Mouse (Mus musculus): ENCODE measurements around the gene Serpina11. TPM values are rescaled to one million over a fixed set of nuclear protein-coding genes. Genes with fewer than 3 reads are reported as not detected.

Serpina11 gene
- polyA plus RNA-seq, 1 experiment: 0.84 TPM

DNA sequence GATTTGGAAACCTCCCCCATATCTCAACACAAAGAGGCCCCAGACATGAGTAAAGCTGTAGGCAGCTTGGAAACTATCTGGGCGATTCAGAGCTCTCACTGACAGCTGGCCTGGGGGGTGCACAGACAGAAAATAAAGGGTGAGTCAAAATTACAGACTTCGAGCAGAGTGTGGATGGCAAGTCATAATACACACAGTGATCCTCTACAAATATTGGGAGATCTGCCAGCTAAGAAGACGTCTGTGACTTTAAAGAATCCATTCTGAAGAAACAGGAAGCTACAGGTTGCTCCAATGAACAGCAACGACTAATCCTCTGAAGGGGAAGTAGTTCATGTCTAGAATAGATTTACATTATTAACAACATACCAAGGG, 13.5 kb upstream of the Serpina11 start:
- TF ChIP-seq POLR2A (IDR thresholded peaks at IDR 0.05; ENCODE audit: control insufficient read depth, extremely low read depth, insufficient read depth, low read length, poor library complexity) (no peak), CTCF (IDR thresholded peaks at IDR 0.05; ENCODE audit: borderline replicate concordance, control insufficient read depth, extremely low read depth, insufficient read depth, low read length, poor library complexity) (no peak)
- DNase-seq: no peak
- Histone ChIP-seq H3K36me3 (ENCODE audit: control insufficient read depth, insufficient read depth, low read length) (no peaks in the 10 kb centered on the region), H3K4me3 (ENCODE audit: control insufficient read depth, insufficient read depth, low read length) (no peak overlapping the region), H3K27ac (ENCODE audit: control insufficient read depth, insufficient read depth, low read length) (no peak overlapping the region), H3K27me3 (ENCODE audit: control insufficient read depth, insufficient read depth, low read length) (no peaks in the 10 kb centered on the region), H3K4me1 (replicated peaks; ENCODE audit: control insufficient read depth, insufficient read depth, low read length) (no peaks in the 10 kb centered on the region; the same call in 1 of the 2 replicates)
- WGBS: 38% methylated on average over 4 of the region's 4 CpGs

GRCm38 (mm10) chr12:104002569-104003237, 12.9 kb upstream of the Serpina11 start:
- WGBS: 93% methylated on average over 10 of the region's 10 CpGs
- Histone ChIP-seq H3K4me3 (ENCODE audit: control insufficient read depth, insufficient read depth, low read length) (no peak overlapping the region), H3K27ac (ENCODE audit: control insufficient read depth, insufficient read depth, low read length) (no peak overlapping the region)

GRCm38 (mm10) chr12:104000594-104000993, 10.8 kb upstream of the Serpina11 start:
- WGBS: 85% methylated on average over 3 of the region's 3 CpGs
- Histone ChIP-seq H3K27me3 (ENCODE audit: control insufficient read depth, insufficient read depth, low read length) (no peaks in the 10 kb centered on the region), H3K4me1 (replicated peaks; ENCODE audit: control insufficient read depth, insufficient read depth, low read length) (no peaks in the 10 kb centered on the region; the same call in 1 of the 2 replicates), H3K27ac (ENCODE audit: control insufficient read depth, insufficient read depth, low read length) (no peak overlapping the region), H3K4me3 (ENCODE audit: control insufficient read depth, insufficient read depth, low read length) (no peak overlapping the region), H3K36me3 (ENCODE audit: control insufficient read depth, insufficient read depth, low read length) (no peaks in the 10 kb centered on the region)
- no peak for TF ChIP-seq POLR2A (IDR thresholded peaks at IDR 0.05; ENCODE audit: control insufficient read depth, extremely low read depth, insufficient read depth, low read length, poor library complexity)
- TF ChIP-seq CTCF (IDR thresholded peaks at IDR 0.05; ENCODE audit: borderline replicate concordance, control insufficient read depth, extremely low read depth, insufficient read depth, low read length, poor library complexity): no peak
- no peak for DNase-seq

More at GRCm38 (mm10) chr12:104002569-104003237, 12.9 kb upstream of the Serpina11 start:
- Histone ChIP-seq H3K36me3 (ENCODE audit: control insufficient read depth, insufficient read depth, low read length) (no peaks in the 10 kb centered on the region), H3K4me1 (replicated peaks; ENCODE audit: control insufficient read depth, insufficient read depth, low read length) (no peaks in the 10 kb centered on the region; the same call in 1 of the 2 replicates), H3K27me3 (ENCODE audit: control insufficient read depth, insufficient read depth, low read length) (no peaks in the 10 kb centered on the region)
- no peak for TF ChIP-seq POLR2A (IDR thresholded peaks at IDR 0.05; ENCODE audit: control insufficient read depth, extremely low read depth, insufficient read depth, low read length, poor library complexity)
- no peak for TF ChIP-seq CTCF (IDR thresholded peaks at IDR 0.05; ENCODE audit: borderline replicate concordance, control insufficient read depth, extremely low read depth, insufficient read depth, low read length, poor library complexity)
- no peak for DNase-seq

DNA sequence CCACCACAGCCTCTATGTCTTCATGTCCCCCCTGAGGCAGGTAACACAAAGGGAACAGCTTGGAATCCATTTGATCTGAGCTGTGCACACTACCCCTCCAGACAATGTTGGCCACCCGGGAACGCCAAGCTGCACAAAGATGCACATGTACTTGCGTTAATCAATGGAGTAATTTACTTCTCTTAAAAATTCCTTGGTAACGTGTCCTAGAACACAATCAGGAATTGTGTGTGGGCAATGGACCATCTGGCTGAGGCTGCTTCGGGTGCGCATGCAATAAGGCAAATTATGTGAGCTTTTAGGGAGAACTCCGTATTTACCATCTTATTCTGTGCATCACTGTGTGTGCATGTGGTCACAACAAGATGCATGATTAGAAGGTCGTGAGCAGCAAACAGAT, 9.9 kb upstream of the Serpina11 start:
- DNase-seq: no peak

DNA sequence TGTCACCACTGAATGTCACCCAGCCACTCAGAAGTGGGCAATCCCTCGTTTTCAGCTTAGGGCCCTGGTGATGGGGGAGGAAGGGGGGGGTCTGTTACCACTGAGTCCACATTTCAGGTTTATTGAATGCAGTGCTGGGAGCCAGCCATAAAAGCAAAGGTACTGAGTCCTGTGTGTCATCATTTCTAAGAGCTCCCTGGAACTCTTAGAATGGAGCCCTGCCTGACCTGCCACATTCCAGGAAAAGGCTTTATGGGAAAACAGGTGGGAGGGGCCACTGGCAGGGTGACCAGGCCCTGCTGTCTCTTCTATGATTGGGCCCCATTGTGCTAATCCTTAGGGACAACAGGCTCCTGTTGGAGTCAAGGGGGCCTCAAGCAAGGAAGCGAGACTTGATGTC, 6.8 kb upstream of the Serpina11 start:
- 83% methylated on average over 2 of the region's 2 CpGs for WGBS
- Histone ChIP-seq H3K27me3 (ENCODE audit: control insufficient read depth, insufficient read depth, low read length) (no peaks in the 10 kb centered on the region), H3K4me1 (replicated peaks; ENCODE audit: control insufficient read depth, insufficient read depth, low read length) (no peaks in the 10 kb centered on the region), H3K27ac (ENCODE audit: control insufficient read depth, insufficient read depth, low read length) (no peak overlapping the region), H3K36me3 (ENCODE audit: control insufficient read depth, insufficient read depth, low read length) (no peaks in the 10 kb centered on the region), H3K4me3 (ENCODE audit: control insufficient read depth, insufficient read depth, low read length) (no peak overlapping the region)
- DNase-seq: no peak
- TF ChIP-seq CTCF (IDR thresholded peaks at IDR 0.05; ENCODE audit: borderline replicate concordance, control insufficient read depth, extremely low read depth, insufficient read depth, low read length, poor library complexity) (no peak), POLR2A (IDR thresholded peaks at IDR 0.05; ENCODE audit: control insufficient read depth, extremely low read depth, insufficient read depth, low read length, poor library complexity) (no peak)

More for the DNA sequence above, 9.9 kb upstream of the Serpina11 start:
- no peak for TF ChIP-seq POLR2A (IDR thresholded peaks at IDR 0.05; ENCODE audit: control insufficient read depth, extremely low read depth, insufficient read depth, low read length, poor library complexity)
- TF ChIP-seq CTCF (IDR thresholded peaks at IDR 0.05; ENCODE audit: borderline replicate concordance, control insufficient read depth, extremely low read depth, insufficient read depth, low read length, poor library complexity): no peak
- no peak overlapping the region for H3K27ac ChIP-seq (ENCODE audit: control insufficient read depth, insufficient read depth, low read length)
- H3K36me3 ChIP-seq (ENCODE audit: control insufficient read depth, insufficient read depth, low read length): no peaks in the 10 kb centered on the region
- no peaks in the 10 kb centered on the region; the same call in 1 of the 2 replicates for H3K4me1 ChIP-seq (replicated peaks; ENCODE audit: control insufficient read depth, insufficient read depth, low read length)
- 93% methylated on average over 8 of the region's 8 CpGs for WGBS
- no peaks in the 10 kb centered on the region for H3K27me3 ChIP-seq (ENCODE audit: control insufficient read depth, insufficient read depth, low read length)
- no peak overlapping the region for H3K4me3 ChIP-seq (ENCODE audit: control insufficient read depth, insufficient read depth, low read length)

DNA sequence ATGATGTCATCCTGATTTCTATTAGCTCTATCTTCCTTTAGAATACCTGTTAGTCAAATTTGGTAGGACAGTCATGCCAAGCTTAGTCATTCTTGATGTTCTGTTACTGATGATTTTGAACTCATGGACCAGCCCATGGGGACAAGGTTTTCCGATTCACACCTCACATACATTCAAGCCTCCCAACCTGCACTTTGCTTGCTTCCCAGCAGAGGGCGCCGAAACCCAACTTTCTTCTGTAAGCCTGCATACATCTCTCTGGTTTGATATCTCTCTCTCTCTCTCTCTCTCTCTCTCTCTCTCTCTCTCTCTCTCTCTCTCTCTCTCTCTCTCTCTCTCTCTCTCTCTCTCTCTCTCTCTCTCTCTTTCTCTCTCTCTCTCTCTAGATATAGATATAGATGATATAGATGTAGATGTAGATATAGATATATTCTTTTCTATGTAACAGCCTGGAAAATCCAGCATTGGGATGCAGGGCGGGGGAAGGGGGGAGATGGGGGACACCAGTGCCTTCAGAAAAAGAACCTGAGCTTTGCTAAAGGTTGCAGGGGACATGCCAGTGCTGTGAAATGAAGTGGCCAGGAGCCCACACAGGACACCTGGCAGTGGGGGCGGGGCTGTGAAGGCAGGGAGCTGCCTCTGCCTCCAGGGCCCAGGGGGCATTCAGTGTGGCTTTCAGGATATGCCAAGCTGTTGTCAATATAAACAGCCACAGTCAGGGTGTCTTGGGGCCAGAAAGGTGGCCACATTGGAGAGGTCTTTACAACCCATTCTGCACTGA, 5.7 kb upstream of the Serpina11 start:
- peak; percentile 51 for DNase-seq
- no peak overlapping the region for H3K4me3 ChIP-seq (ENCODE audit: control insufficient read depth, insufficient read depth, low read length)
- 42% methylated on average over 5 of the region's 5 CpGs for WGBS
- no peaks in the 10 kb centered on the region for H3K4me1 ChIP-seq (replicated peaks; ENCODE audit: control insufficient read depth, insufficient read depth, low read length)
- no peak overlapping the region for H3K27ac ChIP-seq (ENCODE audit: control insufficient read depth, insufficient read depth, low read length)
- TF ChIP-seq CTCF (IDR thresholded peaks at IDR 0.05; ENCODE audit: borderline replicate concordance, control insufficient read depth, extremely low read depth, insufficient read depth, low read length, poor library complexity): no peak
- TF ChIP-seq POLR2A (IDR thresholded peaks at IDR 0.05; ENCODE audit: control insufficient read depth, extremely low read depth, insufficient read depth, low read length, poor library complexity): no peak
- no peaks in the 10 kb centered on the region for H3K36me3 ChIP-seq (ENCODE audit: control insufficient read depth, insufficient read depth, low read length)
- no peaks in the 10 kb centered on the region for H3K27me3 ChIP-seq (ENCODE audit: control insufficient read depth, insufficient read depth, low read length)
